Mouse (Mus musculus) frontal cortex, postnatal 10 days (tissue): Measurements from ENCODE around the gene Ctsc.
"Not testable (repeated sequence)": the region's sequence is repeated elsewhere in the genome, so short reads cannot be mapped to it uniquely, and the experiment has no call there.

Source experiments
- DNase-seq, 2 experiments: peaks; one replicate each; pipeline ENCODE4 v3.0.0; 2022; ENCODE audit warnings: low spot score in 2 of 2, mixed read lengths in 1 of 2

Gene Ctsc

GRCm38 (mm10) chr7:88277858-88278627, at the start of gene Ctsc:
Ctsc (plus strand) TSS chr7:88278085.
- DNase-seq: peak; percentile 62 to 65

GRCm38 (mm10) chr7:88229051-88229450, 48.8 kb upstream of the Ctsc start:
- DNase-seq: no peak

DNA sequence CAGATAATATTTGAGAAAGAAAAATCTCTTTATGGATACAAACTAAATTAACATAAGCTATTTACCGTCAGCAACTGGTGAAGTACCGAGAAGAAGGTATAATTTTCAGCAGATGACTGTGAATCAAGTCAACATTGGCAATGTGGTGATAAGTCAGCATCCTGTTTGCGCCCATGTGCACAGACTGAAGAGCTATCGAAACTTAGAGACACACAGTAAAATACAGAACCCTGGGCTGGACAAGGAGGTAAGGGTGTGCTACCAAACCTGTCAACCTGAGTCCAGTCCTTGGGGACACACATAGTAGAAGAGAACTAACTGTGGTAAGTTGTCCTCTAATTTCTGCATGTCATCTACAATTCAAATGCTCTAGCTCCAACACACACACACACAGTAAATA, 47.8 kb upstream of the Ctsc start:
- no peak for DNase-seq

DNA sequence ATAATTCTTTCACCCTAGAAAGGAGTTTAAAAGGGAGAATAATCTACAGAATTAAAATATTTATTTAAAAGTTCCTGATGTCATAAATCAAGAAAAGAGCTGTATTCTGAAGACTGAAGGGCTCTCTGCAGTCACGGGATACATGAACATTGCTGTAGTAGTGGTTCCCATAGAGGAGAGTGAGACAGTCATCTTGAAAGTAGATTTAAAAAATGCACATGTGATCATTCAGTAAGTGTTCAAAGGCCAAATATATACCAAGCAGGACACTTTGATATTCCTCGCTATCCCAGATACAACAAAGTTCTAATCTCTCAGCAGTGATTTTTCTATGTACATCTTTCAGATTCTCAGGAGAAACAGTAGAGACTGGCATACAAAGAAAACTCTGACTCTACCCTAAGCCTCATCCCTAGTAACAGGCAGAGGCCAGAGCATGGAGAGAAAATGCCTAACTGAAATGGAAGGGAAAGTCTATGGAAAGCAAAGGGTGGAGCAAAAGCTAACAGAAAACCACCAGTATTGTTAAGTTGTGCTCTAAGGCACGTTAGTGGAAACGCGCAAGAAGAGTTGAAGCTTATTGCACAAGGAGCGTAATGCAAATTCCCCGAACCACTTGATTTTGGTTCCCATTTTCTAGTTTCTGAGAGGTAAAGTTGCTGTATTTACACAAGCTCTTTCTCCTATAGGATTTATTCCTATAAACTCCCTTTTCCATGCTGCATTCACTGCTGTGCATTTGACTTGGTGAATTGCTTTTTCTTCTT, 46.9 kb upstream of the Ctsc start:
- DNase-seq: no peak

GRCm38 (mm10) chr7:88243059-88243458, 34.8 kb upstream of the Ctsc start:
- no peak for DNase-seq

GRCm38 (mm10) chr7:88244462-88244861, 33.4 kb upstream of the Ctsc start:
- no peak for DNase-seq

GRCm38 (mm10) chr7:88250380-88250779, 27.5 kb upstream of the Ctsc start:
- not testable (repeated sequence) for DNase-seq

DNA sequence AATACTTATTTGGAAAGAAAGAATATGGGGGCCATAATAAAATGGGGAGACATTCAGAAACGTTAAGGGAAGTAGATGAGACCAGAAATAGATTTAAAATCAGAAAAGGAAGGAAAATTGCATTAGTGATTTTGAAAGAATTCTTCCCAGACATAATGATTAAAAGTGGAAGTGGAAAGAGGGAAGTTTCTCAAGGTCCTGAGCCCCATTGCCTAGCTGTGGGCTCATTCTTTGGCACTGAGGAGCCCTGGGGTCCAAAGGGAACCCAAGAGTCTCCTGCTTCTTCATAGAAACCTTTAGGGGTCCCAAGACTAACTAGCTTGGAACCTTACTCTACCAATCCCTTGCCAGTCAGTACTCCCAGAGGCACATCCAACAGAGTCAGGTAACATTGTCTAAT, 26.4 kb upstream of the Ctsc start:
- no peak for DNase-seq

DNA sequence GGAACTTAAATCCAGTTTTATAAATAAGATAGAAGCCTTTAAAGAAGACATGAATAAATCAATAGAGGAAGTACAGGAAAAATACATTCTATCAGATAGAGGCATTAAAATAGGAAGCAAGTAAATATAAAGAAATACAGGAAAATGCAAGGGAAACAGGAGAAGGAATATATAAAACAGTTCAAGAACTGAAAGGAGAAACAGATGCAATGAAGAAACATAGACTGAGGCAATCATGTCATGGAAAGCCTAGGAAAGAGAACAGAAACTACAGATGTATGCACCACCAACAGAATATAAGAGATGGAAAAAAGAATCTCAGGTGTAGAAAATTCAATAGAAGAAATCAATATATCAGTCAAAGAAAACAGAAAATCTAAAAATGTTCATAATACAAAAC, 25.8 kb upstream of the Ctsc start:
- no peak for DNase-seq

DNA sequence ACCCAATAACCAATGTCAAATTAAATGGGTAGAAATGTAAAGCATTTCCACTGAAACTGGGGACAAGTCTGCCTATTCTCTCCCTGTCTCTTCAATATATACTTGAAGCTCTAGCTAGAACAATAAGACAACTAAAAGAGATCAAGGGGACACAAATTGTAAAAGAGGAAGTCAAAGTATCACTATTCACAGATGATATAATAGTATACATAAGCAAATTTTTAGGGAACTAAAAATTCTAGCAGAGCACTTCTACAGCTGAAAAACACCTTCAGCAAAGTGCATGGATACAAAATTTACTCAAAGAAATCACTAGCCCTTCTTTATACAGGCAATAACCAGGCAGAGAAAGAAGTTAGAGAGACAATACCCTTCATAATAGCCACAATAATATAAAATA, 23.0 kb upstream of the Ctsc start:
- DNase-seq: no peak

DNA sequence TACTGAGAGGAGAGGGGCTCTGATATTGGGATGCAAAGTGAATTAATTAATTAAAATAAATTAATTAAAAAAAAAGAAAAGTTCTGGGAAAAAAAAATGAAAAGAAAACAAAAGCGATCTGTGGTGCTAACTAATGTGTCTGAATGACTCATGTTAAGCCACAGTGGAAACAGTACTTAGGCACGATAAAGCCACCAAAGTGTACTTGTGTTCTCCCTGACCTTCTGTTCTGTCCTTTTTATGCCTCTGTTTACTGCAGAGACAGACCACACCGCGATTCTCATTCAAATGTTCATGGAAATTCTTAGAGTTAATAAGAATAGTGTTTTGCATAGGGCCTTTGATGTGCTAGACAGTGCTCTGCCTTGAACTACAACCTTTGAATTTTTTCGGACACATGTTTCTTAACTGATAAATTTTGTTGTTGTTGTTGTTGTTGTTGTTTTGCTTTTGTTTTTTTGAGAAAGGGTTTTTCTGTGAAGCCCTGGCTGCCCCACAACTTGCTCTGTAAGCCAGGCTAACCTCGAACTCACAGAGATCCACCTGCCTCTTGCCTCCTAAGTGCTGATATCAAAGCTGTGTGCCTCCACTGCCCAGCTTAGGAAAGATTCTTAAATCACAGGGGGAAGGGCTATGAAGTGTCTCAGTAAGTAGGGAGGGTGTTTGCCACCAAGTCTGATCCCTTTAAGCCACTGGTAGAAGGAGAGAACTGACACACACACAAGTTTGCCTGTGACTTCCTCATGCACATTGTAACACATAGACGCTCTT, 18.5 kb upstream of the Ctsc start:
- DNase-seq: no peak

DNA sequence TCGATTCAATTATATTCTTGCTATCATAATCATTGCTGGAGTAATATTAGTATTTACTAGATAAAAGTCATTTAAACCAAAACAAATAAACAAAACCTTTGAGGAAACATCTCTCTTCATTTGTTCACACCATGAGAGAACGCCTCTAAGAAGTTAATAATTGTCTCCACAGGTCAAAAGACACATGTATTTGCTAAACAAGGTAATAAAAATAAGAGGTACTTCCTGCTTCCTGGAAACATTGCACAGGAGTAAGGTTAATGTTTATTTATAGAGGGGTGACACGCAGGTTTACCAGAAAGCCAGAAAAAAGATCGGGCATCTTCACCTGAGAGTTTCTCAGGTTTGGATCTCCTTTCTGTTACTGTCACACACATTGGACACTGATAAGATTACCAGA, 16.1 kb upstream of the Ctsc start:
- DNase-seq: no peak

- no peak for DNase-seq
Observed at GRCm38 (mm10) chr7:88264861-88265260, 13.0 kb upstream of the Ctsc start.

DNA sequence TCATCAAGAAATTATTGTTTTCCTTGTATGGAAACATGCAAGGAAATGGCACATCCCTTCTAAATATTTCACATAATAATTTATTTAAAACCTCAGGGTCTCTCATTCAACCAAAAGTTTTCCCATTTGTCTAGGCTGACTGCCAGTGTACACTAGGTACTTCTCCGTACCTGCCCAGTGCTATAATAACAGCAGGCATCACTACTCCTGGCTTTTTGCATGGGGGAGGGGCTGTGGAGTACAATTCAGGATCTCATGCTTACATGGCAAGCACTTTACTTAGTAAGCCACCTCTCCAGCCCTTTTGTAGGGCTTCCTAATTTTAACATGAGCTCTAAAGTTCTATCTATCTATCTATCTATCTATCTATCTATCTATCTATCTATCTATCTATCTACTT, 8.0 kb upstream of the Ctsc start:
- DNase-seq: no peak

- no peak for DNase-seq
Observed at GRCm38 (mm10) chr7:88271531-88271930, 6.4 kb upstream of the Ctsc start.

DNA sequence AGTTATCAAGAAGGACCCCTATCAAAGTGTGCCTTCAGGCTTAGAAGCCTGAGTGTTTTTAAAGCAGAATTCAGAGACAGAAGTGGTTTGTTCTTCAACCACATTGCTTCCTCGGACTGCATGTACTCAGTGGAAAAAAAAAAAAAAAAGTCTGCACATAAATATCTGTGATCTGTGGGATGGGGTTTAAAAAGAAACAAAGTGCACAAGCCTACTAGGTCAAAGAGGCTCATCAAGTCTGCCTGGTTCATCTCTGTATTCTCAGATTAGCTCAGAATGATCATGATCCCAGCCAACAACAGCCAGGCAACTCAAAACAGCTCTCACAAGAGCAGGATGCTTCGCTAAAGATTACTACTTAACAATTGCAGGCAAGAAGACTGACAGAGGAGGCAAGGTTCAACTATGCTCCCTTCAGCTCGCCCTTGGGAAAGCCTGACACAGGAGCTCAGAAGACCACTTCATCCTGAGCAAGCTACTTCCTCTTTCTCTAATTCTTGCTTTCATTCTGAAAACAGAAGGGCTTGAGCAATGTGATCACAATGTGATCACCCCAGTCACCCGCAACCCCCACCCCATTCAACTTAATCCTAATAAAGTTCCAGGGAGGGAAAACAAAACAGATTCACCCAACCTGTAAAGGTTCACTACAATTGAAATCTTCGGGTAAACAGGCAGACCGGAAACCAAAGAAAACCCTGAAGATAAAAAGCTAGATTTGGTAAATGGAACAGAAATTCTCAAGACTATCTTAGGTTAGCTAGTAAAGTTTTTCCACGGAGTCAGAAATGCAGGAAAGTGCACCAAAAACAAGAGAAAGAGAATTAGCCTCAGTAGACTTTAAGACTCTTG, 745 bp upstream of the Ctsc start:
- no peak for DNase-seq

DNA sequence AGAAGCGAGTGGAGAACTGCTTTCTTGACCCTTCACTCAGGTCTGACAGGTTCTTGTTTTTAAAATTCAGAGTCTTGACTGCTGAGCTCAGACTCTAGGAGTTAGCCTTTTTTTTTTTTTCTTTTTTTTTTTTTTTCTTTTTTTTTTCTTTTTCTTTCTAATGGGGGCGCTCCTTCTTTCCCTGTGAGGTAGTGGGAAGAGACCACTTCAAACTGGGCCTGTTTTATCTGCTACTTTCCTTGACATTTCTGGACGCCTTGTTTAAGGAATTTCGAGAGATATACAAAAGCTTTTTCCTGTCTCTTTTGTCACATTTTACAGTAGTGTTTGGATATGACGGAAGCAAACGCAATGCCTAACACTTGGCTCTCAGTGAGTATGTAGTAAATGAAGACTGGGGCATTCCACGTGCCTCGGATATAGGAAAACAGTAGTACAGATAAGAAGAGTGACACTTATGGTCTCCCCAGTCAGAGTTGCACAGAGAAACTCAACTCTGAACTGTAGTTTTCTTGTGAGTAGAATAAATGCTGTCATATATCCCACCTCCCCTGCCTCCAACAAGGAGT, 827 bp downstream of the Ctsc start:
- DNase-seq: no peak

- no peak for DNase-seq
Observed at GRCm38 (mm10) chr7:88285276-88285675, 7.4 kb downstream of the Ctsc start.

DNA sequence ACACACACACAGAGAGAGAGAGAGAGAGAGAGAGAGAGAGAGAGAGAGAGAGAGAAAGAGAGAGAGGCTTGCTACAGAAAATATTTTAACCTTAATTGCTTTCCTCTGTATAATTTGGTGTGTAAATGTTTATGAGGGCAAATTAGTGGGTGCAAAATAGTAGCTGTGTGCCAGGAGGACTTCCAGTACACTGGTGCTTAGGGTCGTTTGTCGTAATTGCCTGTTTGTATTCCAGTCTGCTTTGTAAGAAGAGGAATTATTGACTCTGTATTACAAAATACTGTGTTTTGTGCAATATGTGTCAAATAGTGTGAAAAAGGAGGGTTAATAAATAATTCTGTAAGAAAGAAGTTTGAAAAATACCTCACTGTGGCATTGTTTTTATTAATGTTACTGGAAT, 13.2 kb downstream of the Ctsc start:
- no peak for DNase-seq

GRCm38 (mm10) chr7:88292044-88292443, 14.2 kb downstream of the Ctsc start:
- DNase-seq: no peak

DNA sequence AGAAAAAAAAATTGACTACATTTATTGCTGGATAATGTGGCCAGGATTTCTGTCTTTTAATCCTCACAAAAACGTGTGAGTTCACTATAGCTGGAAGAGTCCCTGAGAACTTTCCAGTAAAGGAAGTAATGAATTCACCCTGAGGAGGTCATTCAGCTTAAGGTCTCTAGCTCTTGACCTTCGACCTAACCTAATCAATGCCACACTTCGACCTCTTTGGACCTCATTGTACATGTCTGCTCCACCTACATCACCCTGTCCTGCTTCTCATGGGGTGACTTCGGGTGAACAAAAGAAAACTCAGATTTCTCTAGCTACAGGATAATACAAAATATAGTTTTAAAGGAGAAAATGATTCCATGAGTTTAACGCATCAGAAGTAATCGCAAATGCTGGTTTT, 16.0 kb downstream of the Ctsc start:
- DNase-seq: no peak
